Mouse (Mus musculus): ENCODE data around the gene Creb3l1. TPM values are rescaled to one million over a fixed set of nuclear protein-coding genes. Genes with fewer than 3 reads are reported as not detected.

The Creb3l1 gene
- polyA plus RNA-seq, 1 experiment from 2014 or later, result 12.3 TPM

DNA sequence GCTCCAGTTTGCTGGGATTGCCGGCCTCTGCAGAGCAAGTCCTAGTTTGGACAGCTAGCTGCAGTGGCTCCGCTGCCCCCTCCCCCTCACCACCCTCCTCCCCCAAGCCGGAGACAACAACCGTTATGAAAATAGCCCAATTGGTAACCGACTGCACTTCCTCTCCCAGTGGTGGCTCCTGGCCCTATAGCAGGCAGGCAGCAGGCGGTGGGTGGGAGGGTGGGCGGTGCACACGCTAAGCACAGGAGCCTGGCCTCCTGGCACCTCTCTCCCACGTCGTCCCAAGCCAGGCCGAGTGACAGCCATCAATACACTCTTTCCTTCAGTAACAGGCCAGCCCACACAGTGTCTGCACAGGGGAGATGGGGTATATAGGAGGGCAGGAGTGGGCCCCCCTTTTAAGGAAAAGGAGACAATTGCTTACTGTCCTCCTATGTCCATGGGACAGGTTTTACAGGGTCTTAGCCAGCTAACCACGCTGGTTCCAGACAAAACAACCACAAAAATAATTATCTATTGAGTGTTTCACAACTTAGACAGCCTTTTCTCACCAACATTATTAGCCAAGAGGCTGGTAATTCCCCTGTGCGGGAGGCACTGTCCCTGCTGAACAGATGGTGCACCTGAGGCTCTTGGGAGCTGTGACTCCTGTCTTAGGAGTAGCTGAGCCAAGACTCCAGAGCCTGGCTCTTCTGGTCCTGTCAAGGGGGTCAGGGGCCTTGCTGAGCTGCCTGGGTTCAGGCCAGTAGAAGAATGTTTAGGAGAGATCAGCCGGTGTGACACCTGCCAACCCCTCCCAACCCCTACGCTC lies 73.8 kb downstream of the Creb3l1 start:
- peak overlapping the region; percentile 5; the same call in 1 of the 2 replicates for H3K4me3 ChIP-seq (ENCODE audit: low read length)
- H3K9me3 ChIP-seq (ENCODE audit: low read length), result no peaks in the 10 kb centered on the region
- H3K4me2 ChIP-seq (replicated peaks; ENCODE audit: low read depth, low read length), result peak overlapping the region; percentile 39
- H3K4me1 ChIP-seq (ENCODE audit: insufficient read depth, low read length), result peaks cover 70% of the 10 kb centered on the region
- peak overlapping the region; percentile 48 for H3K9ac ChIP-seq (replicated peaks; ENCODE audit: low read length)
- 12% methylated on average over 15 of the region's 15 CpGs for WGBS
- peak; percentile 64 for ATAC-seq (ENCODE audit: low FRiP score, low TSS enrichment)
- H3K27ac ChIP-seq (ENCODE audit: low read length), result peak overlapping the region; percentile 77
- no peaks in the 10 kb centered on the region for H3K36me3 ChIP-seq (ENCODE audit: insufficient read depth, low read length)
- H3K27me3 ChIP-seq (ENCODE audit: insufficient read depth, low read length), result no peaks in the 10 kb centered on the region

DNA sequence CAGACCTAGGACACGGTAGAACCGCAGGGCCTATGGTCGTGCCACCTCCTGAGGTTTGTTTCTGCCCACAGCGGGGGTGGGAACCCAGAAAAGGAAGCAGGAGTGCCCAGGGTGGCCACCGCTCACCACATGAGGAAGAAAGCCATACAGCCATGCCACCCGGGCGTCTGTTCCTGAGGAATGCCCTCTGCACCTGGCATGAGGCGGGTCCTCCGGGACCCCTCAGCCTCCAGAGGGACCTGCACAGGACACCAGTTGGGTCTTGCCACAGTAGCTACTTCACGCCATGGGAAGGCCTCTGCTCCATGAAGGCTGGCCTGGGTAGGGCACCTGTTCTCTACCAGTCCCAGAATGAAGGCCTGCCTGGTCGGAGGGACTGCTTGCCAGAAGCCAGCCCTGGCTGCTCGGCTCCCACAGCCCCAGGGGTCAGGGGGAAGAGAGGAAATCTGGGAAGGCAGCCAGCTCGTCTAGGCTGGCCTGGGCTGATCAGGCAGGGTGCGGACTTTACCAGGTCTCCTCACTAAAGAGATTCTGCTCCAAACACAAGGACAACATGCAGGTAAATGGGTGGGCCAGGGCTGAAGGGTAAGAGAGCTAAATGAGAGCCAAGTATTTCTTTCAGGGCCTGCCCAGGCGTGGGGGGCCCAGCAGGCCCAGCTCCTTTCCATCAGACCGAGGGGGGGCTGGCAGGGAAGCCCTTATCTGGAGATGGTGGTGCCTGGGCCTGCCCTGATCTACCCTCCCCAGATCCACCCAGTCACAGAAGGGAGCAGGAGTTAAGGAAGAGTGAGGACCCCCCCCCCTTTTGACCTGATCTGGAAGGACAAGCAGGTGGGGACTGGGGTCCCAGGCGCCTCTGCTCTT lies 74.7 kb downstream of the Creb3l1 start:
- no peaks in the 10 kb centered on the region for H3K27me3 ChIP-seq (ENCODE audit: insufficient read depth, low read length)
- no peaks in the 10 kb centered on the region for H3K36me3 ChIP-seq (ENCODE audit: insufficient read depth, low read length)
- peak; percentile 25; the same call in 1 of the 2 replicates for ATAC-seq (ENCODE audit: low FRiP score, low TSS enrichment)
- H3K27ac ChIP-seq (ENCODE audit: low read length), result peak overlapping the region; percentile 70
- peaks cover 68% of the 10 kb centered on the region for H3K4me1 ChIP-seq (ENCODE audit: insufficient read depth, low read length)
- H3K9me3 ChIP-seq (ENCODE audit: low read length), result no peaks in the 10 kb centered on the region
- H3K9ac ChIP-seq (replicated peaks; ENCODE audit: low read length), result peak overlapping the region; percentile 48
- H3K4me3 ChIP-seq (ENCODE audit: low read length), result peak overlapping the region; percentile 5; the same call in 1 of the 2 replicates
- WGBS, result 58% methylated on average over 17 of the region's 17 CpGs
- H3K4me2 ChIP-seq (replicated peaks; ENCODE audit: low read depth, low read length), result peak overlapping the region; percentile 39

DNA sequence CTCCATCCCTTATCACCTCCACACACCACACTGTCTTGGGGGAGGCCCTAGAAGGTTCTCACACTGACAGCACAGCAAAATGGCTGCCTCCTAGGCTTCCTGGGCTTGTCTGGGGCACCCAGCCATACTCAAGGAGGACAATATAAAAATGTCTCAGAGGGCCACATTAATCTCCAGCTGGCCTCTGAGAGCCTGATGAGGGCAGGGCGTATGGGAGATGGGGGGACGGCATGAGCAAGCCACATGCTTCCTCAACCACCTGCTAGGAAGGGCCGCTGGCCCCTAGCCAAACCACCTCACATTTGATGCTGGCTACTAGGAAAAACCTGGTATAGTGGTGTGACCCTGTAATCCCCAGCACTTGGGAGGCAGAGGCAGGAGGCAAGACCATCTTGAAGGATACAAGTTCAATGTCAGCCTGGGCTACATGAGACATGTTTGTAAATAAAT lies 75.5 kb downstream of the Creb3l1 start:
- H3K27ac ChIP-seq (ENCODE audit: low read length), result peak overlapping the region; percentile 70; the same call in 1 of the 2 replicates
- no peaks in the 10 kb centered on the region for H3K36me3 ChIP-seq (ENCODE audit: insufficient read depth, low read length)
- no peaks in the 10 kb centered on the region for H3K9me3 ChIP-seq (ENCODE audit: low read length)
- no peaks in the 10 kb centered on the region for H3K27me3 ChIP-seq (ENCODE audit: insufficient read depth, low read length)
- H3K9ac ChIP-seq (replicated peaks; ENCODE audit: low read length), result no peak overlapping the region; the same call in 1 of the 2 replicates
- H3K4me2 ChIP-seq (replicated peaks; ENCODE audit: low read depth, low read length), result no peak overlapping the region
- peaks cover 67% of the 10 kb centered on the region for H3K4me1 ChIP-seq (ENCODE audit: insufficient read depth, low read length)
- WGBS, result 74% methylated on average over 3 of the region's 3 CpGs
- H3K4me3 ChIP-seq (ENCODE audit: low read length), result no peak overlapping the region
- ATAC-seq (ENCODE audit: low FRiP score, low TSS enrichment), result no peak

DNA sequence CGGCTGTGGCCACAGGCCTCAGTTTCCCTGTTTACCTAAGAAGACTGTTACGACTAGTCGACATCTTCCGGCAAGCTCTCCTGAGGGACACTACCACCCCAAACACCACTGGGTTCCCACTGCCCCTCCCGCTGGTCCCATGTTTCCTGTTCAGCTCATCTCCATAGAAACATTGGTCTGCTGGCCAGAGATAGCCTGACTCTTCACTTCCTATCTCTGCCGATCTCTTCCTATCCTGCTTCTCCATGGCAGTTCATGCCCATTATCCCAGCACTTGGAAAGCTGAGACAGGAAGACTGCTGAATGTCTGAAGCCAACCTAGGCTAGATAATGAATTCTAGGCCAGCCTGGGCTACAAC lies 76.2 kb downstream of the Creb3l1 start:
- peak overlapping the region; percentile 47; the same call in 1 of the 2 replicates for H3K27ac ChIP-seq (ENCODE audit: low read length)
- no peak overlapping the region for H3K4me2 ChIP-seq (replicated peaks; ENCODE audit: low read depth, low read length)

DNA sequence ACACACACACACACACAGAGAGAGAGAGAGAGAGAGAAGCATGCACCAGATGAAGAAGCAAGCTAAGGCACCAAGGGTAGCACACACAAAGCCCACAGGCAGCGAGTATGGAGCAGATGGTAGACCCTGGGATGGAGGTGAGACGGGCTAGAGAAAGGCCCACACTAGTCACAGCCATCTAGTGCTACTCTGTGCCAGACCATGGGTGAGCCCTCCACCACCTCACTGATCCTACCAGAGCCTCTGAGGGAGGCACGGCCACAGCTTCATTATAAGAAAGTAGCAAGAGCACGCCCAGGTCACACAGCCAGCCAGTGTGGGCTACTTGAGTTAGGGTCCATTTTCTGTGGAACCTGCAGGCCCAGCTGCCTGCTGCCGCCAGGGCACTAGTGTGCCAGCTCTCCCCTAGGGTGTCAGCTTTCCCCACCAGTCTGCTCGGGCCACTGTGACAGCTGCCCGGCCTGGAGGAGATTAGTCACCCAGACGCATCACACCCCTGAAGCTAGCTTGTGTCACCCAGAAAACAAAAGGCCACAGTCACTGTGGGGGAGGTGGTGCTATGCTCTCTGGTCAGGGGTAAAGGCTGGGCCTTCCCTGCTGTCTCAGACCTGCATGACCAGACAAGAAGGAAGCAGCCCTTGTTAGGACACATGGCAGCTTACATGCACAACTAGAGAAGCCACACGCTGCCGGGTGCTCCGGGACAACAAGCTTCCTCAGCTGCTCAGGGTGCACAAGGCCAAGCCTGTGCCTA lies 76.7 kb downstream of the Creb3l1 start:
- ATAC-seq (ENCODE audit: low FRiP score, low TSS enrichment), result 0 out of 2 replicates have a peak, but pooled peaks have one; percentile 10
- peak overlapping the region; percentile 36 for H3K9ac ChIP-seq (replicated peaks; ENCODE audit: low read length)

More for the DNA sequence above, 76.2 kb downstream of the Creb3l1 start:
- peaks cover 61% of the 10 kb centered on the region for H3K4me1 ChIP-seq (ENCODE audit: insufficient read depth, low read length)
- no peaks in the 10 kb centered on the region for H3K36me3 ChIP-seq (ENCODE audit: insufficient read depth, low read length)
- WGBS, result 66% methylated on average over 6 of the region's 6 CpGs
- no peak overlapping the region; the same call in 1 of the 2 replicates for H3K9ac ChIP-seq (replicated peaks; ENCODE audit: low read length)
- H3K9me3 ChIP-seq (ENCODE audit: low read length), result no peaks in the 10 kb centered on the region
- H3K4me3 ChIP-seq (ENCODE audit: low read length), result no peak overlapping the region
- no peaks in the 10 kb centered on the region for H3K27me3 ChIP-seq (ENCODE audit: insufficient read depth, low read length)
- no peak for ATAC-seq (ENCODE audit: low FRiP score, low TSS enrichment)

DNA sequence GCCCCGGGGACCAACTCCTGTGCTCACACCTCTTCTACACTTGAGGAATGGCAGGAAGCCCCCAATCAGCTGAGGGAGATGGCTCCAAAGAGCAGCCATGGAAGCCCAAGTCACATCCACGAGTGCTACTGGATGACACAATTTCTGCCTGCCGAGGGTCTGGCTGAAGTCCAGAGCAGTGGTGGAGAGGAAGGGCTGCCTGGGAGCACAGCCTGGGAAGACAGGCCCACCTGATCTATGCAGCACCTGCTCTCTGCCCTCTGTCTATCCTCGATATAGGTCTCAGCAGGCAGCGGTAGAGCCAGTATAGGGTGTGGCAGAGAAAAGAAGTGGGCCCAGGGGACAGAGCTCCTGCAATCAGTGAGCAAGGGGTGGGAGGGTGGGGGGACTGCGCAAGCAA lies 77.5 kb downstream of the Creb3l1 start:
- peaks cover 3% of the 10 kb centered on the region; the same call in 1 of the 2 replicates for H3K36me3 ChIP-seq (ENCODE audit: insufficient read depth, low read length)
- 68% methylated on average over 6 of the region's 6 CpGs for WGBS
- 0 out of 2 replicates have a peak overlapping the region, but pooled peaks have one; percentile 13 for H3K9ac ChIP-seq (replicated peaks; ENCODE audit: low read length)
- no peak overlapping the region for H3K4me3 ChIP-seq (ENCODE audit: low read length)
- no peaks in the 10 kb centered on the region for H3K27me3 ChIP-seq (ENCODE audit: insufficient read depth, low read length)
- H3K9me3 ChIP-seq (ENCODE audit: low read length), result no peaks in the 10 kb centered on the region
- no peak overlapping the region for H3K4me2 ChIP-seq (replicated peaks; ENCODE audit: low read depth, low read length)
- peaks cover 60% of the 10 kb centered on the region for H3K4me1 ChIP-seq (ENCODE audit: insufficient read depth, low read length)
- no peak overlapping the region for H3K27ac ChIP-seq (ENCODE audit: low read length)
- no peak for ATAC-seq (ENCODE audit: low FRiP score, low TSS enrichment)

More for the DNA sequence above, 76.7 kb downstream of the Creb3l1 start:
- H3K9me3 ChIP-seq (ENCODE audit: low read length), result no peaks in the 10 kb centered on the region
- peaks cover 60% of the 10 kb centered on the region for H3K4me1 ChIP-seq (ENCODE audit: insufficient read depth, low read length)
- no peak overlapping the region for H3K4me2 ChIP-seq (replicated peaks; ENCODE audit: low read depth, low read length)
- H3K36me3 ChIP-seq (ENCODE audit: insufficient read depth, low read length), result no peaks in the 10 kb centered on the region
- no peak overlapping the region for H3K4me3 ChIP-seq (ENCODE audit: low read length)
- WGBS, result 52% methylated on average over 11 of the region's 11 CpGs
- peak overlapping the region; percentile 47; the same call in 1 of the 2 replicates for H3K27ac ChIP-seq (ENCODE audit: low read length)
- no peaks in the 10 kb centered on the region for H3K27me3 ChIP-seq (ENCODE audit: insufficient read depth, low read length)

DNA sequence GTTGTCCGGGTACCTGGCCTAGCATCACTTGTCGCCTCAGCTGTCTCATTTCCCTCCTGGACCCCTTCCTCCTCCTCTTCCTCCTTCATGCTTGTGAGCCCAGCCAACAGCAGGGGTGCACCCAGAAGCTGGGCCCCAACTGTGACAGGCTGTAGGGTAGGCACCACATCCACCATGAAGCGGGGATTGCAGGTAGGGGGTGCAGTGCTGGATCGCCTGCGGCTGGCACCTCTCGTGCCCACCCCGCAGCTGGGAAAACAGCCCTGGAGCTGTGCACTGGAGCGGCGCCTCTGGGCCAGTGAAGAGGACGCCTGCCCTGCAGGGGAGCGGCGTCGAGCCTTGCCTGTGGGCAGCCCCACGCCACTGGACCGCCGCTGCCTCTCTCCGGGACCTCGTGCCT lies 78.8 kb downstream of the Creb3l1 start, which contains the start of gene Gm9821:
Gm9821 (plus strand) TSS at position 221 of the 400 bp plus-strand sequence.
- H3K4me2 ChIP-seq (replicated peaks; ENCODE audit: low read depth, low read length), result no peak within 1 kb of the TSS
- H3K9ac ChIP-seq (replicated peaks; ENCODE audit: low read length), result no peak within 1 kb of the TSS
- H3K4me3 ChIP-seq (ENCODE audit: low read length), result no peak within 1 kb of the TSS
- peaks cover 7% of the 10 kb centered on the region; the same call in 1 of the 2 replicates for H3K36me3 ChIP-seq (ENCODE audit: insufficient read depth, low read length)
- no peak within 1 kb of the TSS for H3K27ac ChIP-seq (ENCODE audit: low read length)
- H3K4me1 ChIP-seq (ENCODE audit: insufficient read depth, low read length), result peaks cover 55% of the 10 kb centered on the region
- H3K27me3 ChIP-seq (ENCODE audit: insufficient read depth, low read length), result no peaks in the 10 kb centered on the region
- WGBS, result 79% methylated on average over 18 of the region's 18 CpGs
- no peaks in the 10 kb centered on the region for H3K9me3 ChIP-seq (ENCODE audit: low read length)
- no peak for ATAC-seq (ENCODE audit: low FRiP score, low TSS enrichment)

DNA sequence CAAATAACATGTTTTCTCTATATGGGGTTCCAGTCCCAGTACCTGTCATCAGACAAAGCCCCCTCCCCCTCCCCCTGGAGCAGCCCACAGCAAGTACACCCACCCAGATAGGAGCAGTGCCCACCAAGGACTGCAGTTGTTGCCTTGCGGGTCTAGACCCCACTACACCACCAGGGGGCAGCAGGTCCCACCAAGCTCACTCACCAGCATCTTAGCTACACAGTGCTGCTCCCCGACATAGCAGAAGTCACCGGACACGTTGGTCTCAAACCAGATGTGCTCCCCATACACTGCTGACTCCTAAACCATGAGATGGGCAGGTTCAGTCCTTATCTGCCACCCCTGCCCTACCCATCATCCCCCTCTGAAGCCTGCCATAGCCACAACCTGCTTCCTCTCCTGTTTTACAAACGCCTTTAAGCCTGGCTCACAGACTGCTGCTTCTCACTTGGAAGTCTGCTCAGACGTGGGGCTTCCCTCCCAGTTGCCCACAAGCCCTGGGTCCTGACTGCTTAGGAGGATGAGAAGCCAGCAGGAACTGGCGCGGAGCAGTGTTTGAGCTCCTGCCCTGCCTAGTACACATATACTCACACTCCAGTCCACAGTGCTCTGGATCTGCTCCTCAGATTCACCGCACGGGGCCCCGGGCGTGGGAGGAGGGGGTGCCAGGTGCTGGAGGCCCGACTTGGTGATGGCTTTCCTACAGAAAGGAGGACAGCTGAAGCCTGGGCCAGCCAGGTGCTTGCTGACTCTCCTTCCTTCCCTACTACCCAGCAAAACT lies 79.9 kb downstream of the Creb3l1 start:
- no peaks in the 10 kb centered on the region for H3K27me3 ChIP-seq (ENCODE audit: insufficient read depth, low read length)
- H3K9me3 ChIP-seq (ENCODE audit: low read length), result no peaks in the 10 kb centered on the region
- H3K4me1 ChIP-seq (ENCODE audit: insufficient read depth, low read length), result peaks cover 44% of the 10 kb centered on the region
- no peak overlapping the region for H3K27ac ChIP-seq (ENCODE audit: low read length)
- no peak overlapping the region for H3K4me3 ChIP-seq (ENCODE audit: low read length)
- peaks cover 15% of the 10 kb centered on the region for H3K36me3 ChIP-seq (ENCODE audit: insufficient read depth, low read length)
- peak; percentile 62 for ATAC-seq (ENCODE audit: low FRiP score, low TSS enrichment)
- H3K4me2 ChIP-seq (replicated peaks; ENCODE audit: low read depth, low read length), result no peak overlapping the region
- 42% methylated on average over 13 of the region's 13 CpGs for WGBS
- no peak overlapping the region for H3K9ac ChIP-seq (replicated peaks; ENCODE audit: low read length)
